Mouse (Mus musculus) Muller cell, postnatal 12 days (primary cell): ENCODE measurements around the gene Cpa2.
A peak's percentile ranks its signal among the peaks of the same experiment; 100 is the strongest.

Experiments
- DNase-seq: peaks from one replicate; pipeline ENCODE4 v3.0.0-alpha.2; 2015; ENCODE audit errors: inconsistent ontology term

Gene Cpa2

GRCm38 (mm10) chr6:30541009-30541799, at the start of gene Cpa2:
Gene Cpa2, plus strand, starts transcription at chr6:30541582.
- DNase-seq, result no peak

- DNase-seq, result no peak
These were observed 42.3 kb upstream of the Cpa2 start for GRCm38 (mm10) chr6:30499049-30499448.

GRCm38 (mm10) chr6:30508824-30509223, 32.6 kb upstream of the Cpa2 start:
- no peak for DNase-seq

GRCm38 (mm10) chr6:30509265-30510239, 31.8 kb upstream of the Cpa2 start, which contains the start of the genes Tmem209 and Ssmem1:
Gene Tmem209, minus strand, starts transcription at chr6:30509783.
Gene Ssmem1, plus strand, starts transcription at chr6:30509849.
- peak; percentile 98 for DNase-seq

GRCm38 (mm10) chr6:30510291-30510690, 31.1 kb upstream of the Cpa2 start:
- DNase-seq, result no peak

- DNase-seq, result no peak
These were observed 27.1 kb upstream of the Cpa2 start for GRCm38 (mm10) chr6:30514242-30514641.

GRCm38 (mm10) chr6:30520400-30520799, 21.0 kb upstream of the Cpa2 start:
- DNase-seq, result no peak

- DNase-seq, result peak; percentile 21
These were observed 15.7 kb upstream of the Cpa2 start for GRCm38 (mm10) chr6:30525456-30526332.

GRCm38 (mm10) chr6:30526586-30527515, 14.5 kb upstream of the Cpa2 start:
- peak; percentile 19 for DNase-seq

GRCm38 (mm10) chr6:30528800-30529199, 12.6 kb upstream of the Cpa2 start:
- DNase-seq, result peak; percentile 22

GRCm38 (mm10) chr6:30535340-30535739, 6.0 kb upstream of the Cpa2 start:
- no peak for DNase-seq

GRCm38 (mm10) chr6:30538240-30538639, 3.1 kb upstream of the Cpa2 start:
- DNase-seq, result no peak

GRCm38 (mm10) chr6:30538800-30539199, 2.6 kb upstream of the Cpa2 start:
- no peak for DNase-seq

GRCm38 (mm10) chr6:30542277-30542676, 895 bp downstream of the Cpa2 start:
- no peak for DNase-seq

- no peak for DNase-seq
These were observed 1.7 kb downstream of the Cpa2 start for GRCm38 (mm10) chr6:30543077-30543476.

- no peak for DNase-seq
These were observed 2.5 kb downstream of the Cpa2 start for GRCm38 (mm10) chr6:30543851-30544250.

- no peak for DNase-seq
These were observed 4.3 kb downstream of the Cpa2 start for GRCm38 (mm10) chr6:30545689-30546088.

- peak; percentile 43 for DNase-seq
These were observed 5.3 kb downstream of the Cpa2 start for GRCm38 (mm10) chr6:30546571-30547273.

- no peak for DNase-seq
These were observed 5.9 kb downstream of the Cpa2 start for GRCm38 (mm10) chr6:30547274-30547645.
